Mouse (Mus musculus) forebrain, embryonic 11.5 days (tissue): ENCODE measurements around the gene Immp2l. TPM values are rescaled to one million over a fixed set of nuclear protein-coding genes. Genes with fewer than 3 reads are reported as not detected.

Experiments
- ATAC-seq: fragments of 200-750 bp; cut with Nextera tagmentation; replicated peaks from 2 replicates; pipeline ENCODE4 v1.8.0; 2017; ENCODE audit warnings: moderate TSS enrichment; ENCODE audit not compliant: low FRiP score
- DNase-seq: peaks from one replicate; pipeline ENCODE4 v3.0.0-alpha.2; 2017; ENCODE audit warnings: low spot score
- H3K27ac ChIP-seq: fragments of 300-500 bp; sonication (generic); 2 replicates; pipeline ENCODE4 v1.5.1; 2014; ENCODE audit warnings: low read depth, low read length
- H3K27me3 ChIP-seq: fragments of 300-500 bp; sonication (generic); 2 replicates; pipeline ENCODE4 v1.6.1; 2014; ENCODE audit warnings: mild to moderate bottlenecking, low read length, mixed read lengths; ENCODE audit not compliant: control insufficient read depth, insufficient read depth
- H3K36me3 ChIP-seq: fragments of 300-500 bp; sonication (generic); 2 replicates; pipeline ENCODE4 v1.6.1; 2014; ENCODE audit warnings: mild to moderate bottlenecking, low read length, moderate library complexity, mixed read lengths; ENCODE audit not compliant: control insufficient read depth, insufficient read depth
- H3K4me1 ChIP-seq: fragments of 300-500 bp; sonication (generic); replicated peaks from 2 replicates; pipeline ENCODE4 v1.6.1; 2014; ENCODE audit warnings: low read length, mixed read lengths; ENCODE audit not compliant: control insufficient read depth, insufficient read depth
- H3K4me2 ChIP-seq: fragments of 300-500 bp; sonication (generic); 2 replicates; pipeline ENCODE4 v1.6.1; 2014; ENCODE audit warnings: low read depth, mild to moderate bottlenecking, low read length, moderate library complexity, mixed read lengths; ENCODE audit not compliant: severe bottlenecking
- H3K4me3 ChIP-seq: fragments of 300-500 bp; sonication (generic); 2 replicates; pipeline ENCODE4 v1.5.1; 2014; ENCODE audit warnings: low read depth, low read length
- H3K9ac ChIP-seq: fragments of 300-500 bp; sonication (generic); 2 replicates; pipeline ENCODE4 v1.6.1; 2014; ENCODE audit warnings: low read length
- H3K9me3 ChIP-seq: fragments of 300-500 bp; sonication (generic); 2 replicates; pipeline ENCODE4 v1.6.1; 2016; ENCODE audit warnings: low read length, mixed read lengths; ENCODE audit not compliant: control insufficient read depth
- WGBS: fragments of 180-500 bp; shearing (Covaris S2); extraction: QIAGEN DNeasy Blood & Tissue Kit; methylation state at CpG from one replicate; pipeline ENCODE4 v1.1.7; 2014; 5-methylcytosine and 5-hydroxymethylcytosine counted together
- polyA plus RNA-seq: library from polyadenylated mRNA; unstranded; fragments of >200 nt; fragmentation: Nextera tagmentation; extraction: Ambion mirVana; gene quantifications from 2 replicates; pipeline ENCODE4 v1.2.1, GENCODE M21; 2014

Gene Immp2l
- polyA plus RNA-seq, 1 experiment from 2014 or later: 10.9 TPM

DNA sequence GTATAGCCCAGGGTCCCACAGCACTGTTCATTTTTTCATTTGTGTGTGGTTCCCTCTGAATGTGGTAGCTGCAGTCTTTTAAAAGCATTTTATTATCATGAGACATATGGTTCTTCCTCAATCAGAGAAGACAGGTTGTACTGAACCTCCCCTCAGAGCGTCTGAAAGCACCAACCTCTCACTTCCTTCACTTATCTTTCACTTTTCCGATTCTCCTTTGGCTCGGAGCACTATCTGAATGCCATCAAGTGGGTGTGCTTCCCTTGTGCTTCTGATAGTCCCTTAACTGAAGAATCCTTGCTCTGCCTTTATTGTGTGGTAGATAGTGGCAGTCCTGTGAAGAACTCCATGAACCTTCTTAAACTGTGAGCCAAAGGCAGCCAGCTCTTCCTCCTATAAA is 39.4 kb downstream of the Immp2l start:
- WGBS: 93% methylated on average over 3 of the region's 3 CpGs
- no peak for ATAC-seq
- no peaks in the 10 kb centered on the region for H3K9me3 ChIP-seq
- no peaks in the 10 kb centered on the region for H3K4me1 ChIP-seq
- H3K27ac ChIP-seq: no peak overlapping the region
- H3K27me3 ChIP-seq: no peaks in the 10 kb centered on the region
- no peak overlapping the region for H3K4me2 ChIP-seq
- no peak overlapping the region for H3K9ac ChIP-seq
- DNase-seq: no peak
- H3K36me3 ChIP-seq: no peaks in the 10 kb centered on the region
- no peak overlapping the region for H3K4me3 ChIP-seq

DNA sequence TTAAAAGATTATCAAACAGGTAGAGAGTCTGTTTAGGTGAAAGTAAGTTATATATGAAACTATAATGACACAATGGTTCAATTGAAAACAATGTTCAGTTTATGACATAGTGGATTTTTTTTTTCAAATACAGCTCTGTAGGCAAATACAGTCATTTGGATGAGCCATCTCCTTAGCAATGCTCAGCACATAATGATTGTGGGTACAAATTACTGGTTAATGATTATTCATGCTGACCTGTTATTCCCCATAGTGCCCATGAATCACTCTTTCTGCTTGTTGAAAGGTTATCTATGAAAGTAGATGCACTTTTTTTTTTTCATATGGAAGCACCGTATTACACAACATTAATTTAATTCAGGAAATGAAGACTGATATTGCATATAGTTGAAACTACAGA is 58.0 kb downstream of the Immp2l start:
- no peaks in the 10 kb centered on the region for H3K9me3 ChIP-seq
- H3K4me2 ChIP-seq: no peak overlapping the region
- no peak overlapping the region for H3K27ac ChIP-seq
- H3K36me3 ChIP-seq: no peaks in the 10 kb centered on the region
- WGBS: 98% methylated on average over 1 of the region's 1 CpGs
- no peaks in the 10 kb centered on the region for H3K4me1 ChIP-seq
- DNase-seq (no peak), ATAC-seq (no peak)
- H3K4me3 ChIP-seq: no peak overlapping the region
- H3K9ac ChIP-seq: no peak overlapping the region
- no peaks in the 10 kb centered on the region for H3K27me3 ChIP-seq

DNA sequence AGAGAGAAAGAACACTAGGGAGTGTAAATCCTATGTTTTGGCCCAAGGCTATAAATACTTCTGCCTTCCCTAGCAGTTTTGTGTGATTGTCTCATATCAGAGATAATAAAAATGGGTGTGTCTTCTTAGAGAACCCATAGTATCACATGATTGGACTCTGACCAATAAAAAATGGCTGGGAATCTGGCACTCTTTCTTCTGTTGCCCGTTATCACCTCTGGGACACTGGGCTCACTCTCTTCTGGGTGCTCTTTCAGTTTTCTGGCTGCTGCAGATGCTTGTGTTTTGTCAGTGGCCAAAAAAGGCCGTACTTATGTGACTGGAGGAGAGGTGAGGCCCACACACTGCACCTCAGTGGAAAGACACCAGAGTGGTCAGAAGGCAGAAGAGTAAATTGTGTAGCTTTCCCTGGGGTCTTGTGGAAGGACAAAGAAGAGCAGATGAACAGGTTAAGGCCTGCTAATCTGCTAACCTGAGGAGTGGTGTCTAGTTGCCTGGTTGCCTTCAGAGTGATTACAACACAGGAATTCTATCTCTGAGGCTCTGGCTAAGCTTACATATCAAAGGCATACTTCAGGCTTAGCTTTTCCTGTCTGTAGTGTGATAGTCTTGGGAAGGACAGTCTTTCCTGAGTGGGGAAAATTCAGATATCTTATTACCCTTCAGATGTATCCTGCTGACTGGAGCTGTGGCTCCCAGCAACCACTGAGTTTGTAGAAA is 60.6 kb downstream of the Immp2l start:
- DNase-seq: no peak
- Histone ChIP-seq H3K4me1 (no peaks in the 10 kb centered on the region), H3K27ac (no peak overlapping the region), H3K27me3 (no peaks in the 10 kb centered on the region), H3K9ac (no peak overlapping the region), H3K4me2 (no peak overlapping the region), H3K9me3 (no peaks in the 10 kb centered on the region), H3K36me3 (no peaks in the 10 kb centered on the region), H3K4me3 (no peak overlapping the region)
- 85% methylated on average over 2 of the region's 2 CpGs for WGBS
- no peak for ATAC-seq

DNA sequence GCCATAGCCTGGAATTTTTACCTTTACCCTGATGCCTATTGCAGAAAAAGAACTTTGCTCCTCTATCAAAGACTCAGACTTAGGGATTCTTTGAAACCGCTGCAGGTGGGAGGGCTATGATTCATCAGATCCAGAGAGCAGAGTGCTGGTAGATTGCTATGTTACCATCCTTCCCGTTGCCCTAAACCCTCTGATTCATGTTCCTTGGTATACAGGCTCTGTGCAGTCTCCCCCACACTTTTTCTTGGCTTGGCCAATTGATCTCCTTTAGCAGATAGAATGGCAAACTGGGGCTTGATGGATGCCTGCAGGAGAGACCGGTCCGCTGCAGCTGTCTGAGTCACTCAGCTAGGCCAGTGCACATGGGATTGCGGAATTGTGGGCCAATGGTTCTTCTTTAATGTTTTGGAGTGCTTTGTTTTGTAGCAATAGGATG is 66.1 kb downstream of the Immp2l start:
- 92% methylated on average over 5 of the region's 5 CpGs for WGBS
- Histone ChIP-seq H3K4me2 (no peak overlapping the region), H3K9me3 (no peaks in the 10 kb centered on the region), H3K4me3 (no peak overlapping the region), H3K36me3 (no peaks in the 10 kb centered on the region), H3K27me3 (no peaks in the 10 kb centered on the region), H3K4me1 (no peaks in the 10 kb centered on the region), H3K9ac (no peak overlapping the region), H3K27ac (no peak overlapping the region)
- no peak for DNase-seq
- no peak for ATAC-seq

DNA sequence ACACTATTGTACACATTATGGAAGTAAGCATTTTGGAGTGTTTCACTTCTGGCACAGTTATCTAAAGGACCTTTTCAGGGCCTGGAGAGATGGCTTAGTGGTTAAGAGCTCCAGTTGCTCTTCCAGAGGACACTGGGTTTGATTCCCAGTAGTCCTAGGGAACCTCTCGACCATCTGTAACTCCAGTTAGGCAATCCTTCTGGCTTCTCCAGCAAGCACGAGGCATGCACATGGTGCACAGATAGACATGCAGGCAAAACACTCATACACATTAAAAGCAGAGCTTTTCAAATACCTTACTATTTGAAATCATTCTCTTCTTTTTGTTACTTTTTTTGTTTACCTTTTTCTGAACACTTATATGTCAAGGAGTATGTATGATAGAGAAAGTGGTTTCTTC is 66.9 kb downstream of the Immp2l start:
- 84% methylated on average over 2 of the region's 2 CpGs for WGBS
- no peak for ATAC-seq
- Histone ChIP-seq H3K4me3 (no peak overlapping the region), H3K27me3 (no peaks in the 10 kb centered on the region), H3K4me1 (no peaks in the 10 kb centered on the region), H3K36me3 (no peaks in the 10 kb centered on the region), H3K9me3 (no peaks in the 10 kb centered on the region), H3K9ac (no peak overlapping the region), H3K4me2 (no peak overlapping the region), H3K27ac (no peak overlapping the region)
- no peak for DNase-seq

DNA sequence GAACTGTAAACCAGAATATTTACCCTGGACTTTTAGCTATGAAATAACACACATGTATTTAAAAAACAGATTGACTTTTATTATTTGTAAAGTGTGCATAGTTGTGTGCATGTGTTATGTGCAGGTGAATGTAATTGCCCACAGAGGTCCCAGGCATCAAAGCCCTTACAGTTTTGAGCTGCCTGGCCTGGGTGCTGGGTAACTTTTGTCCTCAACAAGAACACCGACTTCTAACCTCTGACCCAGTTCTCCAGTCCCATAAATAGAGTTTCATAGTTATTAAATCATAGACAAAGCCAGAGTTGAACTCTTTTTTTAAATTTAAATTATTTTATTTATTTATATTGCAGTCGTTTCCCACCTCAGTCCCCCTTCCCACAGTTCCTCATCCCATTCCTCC is 67.4 kb downstream of the Immp2l start:
- no peak overlapping the region for H3K9ac ChIP-seq
- no peaks in the 10 kb centered on the region for H3K27me3 ChIP-seq
- no peak for DNase-seq
- no peak overlapping the region for H3K4me2 ChIP-seq
- H3K4me3 ChIP-seq: no peak overlapping the region
- 84% methylated on average over 2 of the region's 2 CpGs for WGBS
- ATAC-seq: no peak
- H3K4me1 ChIP-seq: no peaks in the 10 kb centered on the region
- H3K27ac ChIP-seq: no peak overlapping the region
- no peaks in the 10 kb centered on the region for H3K36me3 ChIP-seq
- no peaks in the 10 kb centered on the region for H3K9me3 ChIP-seq

DNA sequence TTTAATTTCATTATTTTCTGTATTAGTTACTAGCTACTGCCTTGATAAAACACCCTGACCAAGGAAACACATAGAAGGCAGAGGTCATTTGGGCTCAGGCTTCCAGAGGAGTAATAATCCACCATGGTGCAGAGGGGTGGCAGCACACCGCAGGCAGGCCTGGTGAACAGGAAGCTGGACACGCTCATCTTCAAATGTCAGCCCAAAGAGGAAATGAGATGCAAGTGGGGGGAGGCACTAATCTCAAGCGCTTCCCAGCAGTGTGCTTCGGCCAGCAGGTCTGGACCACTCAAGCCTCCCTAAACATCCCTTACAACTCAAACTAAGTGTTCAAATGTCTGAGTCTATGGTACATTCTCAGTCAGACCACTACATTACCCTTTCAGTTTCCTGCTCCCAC is 72.2 kb downstream of the Immp2l start:
- no peak overlapping the region for H3K4me2 ChIP-seq
- no peak overlapping the region for H3K27ac ChIP-seq
- H3K27me3 ChIP-seq: no peaks in the 10 kb centered on the region
- DNase-seq: no peak
- no peak overlapping the region for H3K9ac ChIP-seq
- H3K9me3 ChIP-seq: no peaks in the 10 kb centered on the region
- no peak overlapping the region for H3K4me3 ChIP-seq
- H3K36me3 ChIP-seq: no peaks in the 10 kb centered on the region
- ATAC-seq: no peak
- 75% methylated on average over 4 of the region's 4 CpGs for WGBS
- H3K4me1 ChIP-seq: no peaks in the 10 kb centered on the region

DNA sequence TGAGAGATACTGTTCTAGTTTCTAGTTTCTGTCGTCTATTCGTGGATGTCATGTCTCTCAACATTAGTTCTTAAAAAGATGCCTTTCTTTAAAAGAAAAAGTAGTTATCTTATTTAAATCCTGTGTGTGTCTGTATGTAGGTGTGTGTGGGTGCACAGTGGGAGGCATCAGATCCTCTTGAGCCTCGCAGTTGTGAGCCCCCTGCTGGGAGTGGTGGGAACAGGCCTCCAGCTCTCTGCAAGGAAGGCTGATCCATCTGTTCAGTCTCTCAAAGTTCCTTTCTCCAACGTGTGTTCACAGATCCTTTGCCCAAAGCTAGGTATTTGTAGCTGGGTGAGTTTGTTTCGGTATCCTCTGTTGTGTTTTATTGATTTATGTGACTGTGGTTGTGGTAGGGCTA is 73.5 kb downstream of the Immp2l start:
- peak; percentile 55 for DNase-seq
- H3K4me2 ChIP-seq: no peak overlapping the region
- WGBS: 49% methylated on average over 5 of the region's 5 CpGs
- H3K27ac ChIP-seq: no peak overlapping the region
- no peak overlapping the region for H3K9ac ChIP-seq
- H3K4me1 ChIP-seq: no peaks in the 10 kb centered on the region
- H3K4me3 ChIP-seq: no peak overlapping the region
- no peaks in the 10 kb centered on the region for H3K36me3 ChIP-seq
- no peaks in the 10 kb centered on the region for H3K27me3 ChIP-seq
- H3K9me3 ChIP-seq: no peaks in the 10 kb centered on the region
- no peak for ATAC-seq

DNA sequence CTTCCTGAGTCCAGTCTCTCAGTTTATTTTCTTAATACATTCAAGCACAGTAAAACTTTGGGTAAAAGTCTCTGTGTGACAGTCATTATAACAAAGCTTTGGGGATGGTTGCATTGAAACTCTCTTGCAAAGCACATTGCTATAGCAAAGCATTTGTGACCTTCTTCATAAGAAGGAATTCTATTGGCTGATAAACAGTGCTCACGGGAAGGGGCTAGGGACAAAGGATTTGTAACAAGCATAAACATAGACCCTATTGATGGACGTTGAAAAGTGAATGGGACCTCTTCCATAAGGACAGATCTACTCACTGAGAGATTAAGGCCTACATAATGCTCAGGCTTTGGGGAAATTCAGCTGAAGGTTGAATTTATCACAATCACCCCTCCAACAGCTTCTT is 85.1 kb downstream of the Immp2l start:
- no peak for ATAC-seq

More for the DNA sequence above, 85.1 kb downstream of the Immp2l start:
- H3K9ac ChIP-seq: no peak overlapping the region
- no peaks in the 10 kb centered on the region for H3K36me3 ChIP-seq
- no peak for DNase-seq
- no peaks in the 10 kb centered on the region for H3K27me3 ChIP-seq
- 18% methylated on average over 2 of the region's 2 CpGs for WGBS
- no peaks in the 10 kb centered on the region for H3K9me3 ChIP-seq
- H3K4me1 ChIP-seq: no peaks in the 10 kb centered on the region
- H3K27ac ChIP-seq: no peak overlapping the region
- no peak overlapping the region for H3K4me3 ChIP-seq
- no peak overlapping the region for H3K4me2 ChIP-seq
